Mouse (Mus musculus) mouse embryonic stem cell (cell line): ENCODE results near the gene Pax3.

ENCODE experiments used
- in situ Hi-C, 2 experiments: fragments of 300-500 bp; cut with MboI; formaldehyde crosslinking; loops; 1 replicate in 1 of 2; 3 replicates in 1 of 2; pipeline ENCODE4 v1.14.3; 2019 to 2020; ENCODE audit warnings: low sequenced_read_pairs in 2 of 2, low pct_unique_long_range_greater_than_20kb in 1 of 2, mixed read lengths in 1 of 2; ENCODE audit not compliant: unreplicated experiment in 1 of 2

Pax3 gene

DNA sequence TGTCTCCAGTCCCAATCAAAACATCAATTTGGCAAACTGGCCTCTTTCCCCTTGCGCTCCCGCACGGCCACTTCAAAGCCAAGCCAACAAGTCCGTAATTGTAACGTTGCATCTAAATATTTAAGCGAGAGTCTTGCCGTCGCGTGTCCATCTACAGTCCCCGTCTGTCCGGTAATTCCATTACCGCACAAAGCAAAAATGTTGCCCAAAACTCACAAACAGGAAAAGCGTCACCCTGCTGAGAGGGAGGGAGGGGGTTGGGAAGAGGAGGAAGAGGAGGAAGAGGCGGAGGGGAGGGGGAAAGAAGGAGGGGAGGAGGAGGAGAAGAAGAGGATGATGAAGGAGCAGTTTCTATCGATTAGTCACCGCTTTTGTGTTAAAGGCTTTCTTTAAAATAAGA is 7.9 kb downstream of the Pax3 start:
- in situ Hi-C loops: no loop called here

DNA sequence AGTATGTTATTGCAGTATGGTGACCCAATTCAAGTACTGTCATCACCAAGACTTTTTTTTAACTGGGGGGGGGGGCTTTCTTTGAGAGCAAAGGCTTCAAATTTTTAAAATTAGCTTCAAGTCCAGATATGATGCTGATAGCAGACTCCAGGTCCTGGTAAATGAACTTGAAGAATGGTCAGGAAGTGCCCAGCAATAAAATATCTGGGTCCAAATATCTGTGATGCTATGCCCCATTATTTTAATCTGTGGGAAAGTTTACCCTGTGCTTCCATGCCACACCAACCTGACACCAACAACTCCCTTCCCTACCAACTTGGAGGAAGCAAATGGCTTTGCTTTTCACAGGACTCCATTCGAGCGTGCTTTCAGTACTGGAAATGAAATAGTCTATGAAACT is 8.6 kb downstream of the Pax3 start:
- in situ Hi-C loops: no loop called here

DNA sequence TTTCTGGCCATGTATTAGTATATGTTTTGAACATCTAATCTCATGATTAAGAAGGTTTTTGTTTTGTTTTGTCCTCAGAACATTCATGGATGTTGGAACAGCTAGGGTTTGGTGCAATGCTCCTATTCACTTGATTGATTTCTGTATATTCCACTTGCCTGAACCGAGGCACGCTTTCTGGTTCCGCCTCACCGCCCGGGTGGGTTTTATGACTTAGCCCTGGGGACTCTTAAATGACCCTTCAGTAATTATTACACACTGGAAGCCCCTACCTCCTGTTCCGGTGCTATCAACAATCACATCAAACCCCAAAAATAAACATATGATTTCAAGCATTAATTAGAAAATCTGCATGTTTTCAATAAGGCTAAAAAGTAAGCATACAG is 9.2 kb downstream of the Pax3 start:
- in situ Hi-C loops: no loop called here

DNA sequence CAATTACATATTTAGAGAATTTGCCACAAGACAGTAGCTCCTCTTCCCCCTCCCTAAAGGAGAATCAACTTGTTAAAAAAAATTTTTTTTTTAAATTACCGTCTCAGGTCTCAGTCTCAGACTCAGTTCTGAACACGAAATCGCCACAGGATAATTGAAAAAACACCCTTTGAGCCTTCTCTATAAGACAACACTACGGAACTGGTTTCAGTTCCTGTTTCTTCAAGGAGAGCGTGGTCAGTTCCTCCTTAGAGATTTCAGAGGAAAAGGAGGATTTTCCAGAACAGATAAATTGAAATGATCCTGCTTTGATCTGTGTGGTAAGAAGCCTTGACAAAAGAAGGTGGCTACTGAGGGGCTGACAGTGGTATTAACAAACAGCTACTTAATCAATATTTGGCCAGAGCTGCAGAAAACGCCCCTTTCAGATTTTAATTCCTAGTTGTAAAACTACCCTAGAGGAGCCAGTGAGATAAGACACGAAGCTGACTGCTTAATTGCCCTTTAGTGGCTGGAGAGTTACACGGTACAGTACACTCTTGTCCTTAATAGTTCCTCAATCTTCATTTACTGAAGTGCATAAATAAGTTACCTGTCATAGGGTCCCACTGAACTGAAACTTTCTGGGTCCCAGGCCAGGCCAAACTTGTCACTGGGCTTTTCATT is 9.7 kb downstream of the Pax3 start:
- in situ Hi-C loops: no loop called here

DNA sequence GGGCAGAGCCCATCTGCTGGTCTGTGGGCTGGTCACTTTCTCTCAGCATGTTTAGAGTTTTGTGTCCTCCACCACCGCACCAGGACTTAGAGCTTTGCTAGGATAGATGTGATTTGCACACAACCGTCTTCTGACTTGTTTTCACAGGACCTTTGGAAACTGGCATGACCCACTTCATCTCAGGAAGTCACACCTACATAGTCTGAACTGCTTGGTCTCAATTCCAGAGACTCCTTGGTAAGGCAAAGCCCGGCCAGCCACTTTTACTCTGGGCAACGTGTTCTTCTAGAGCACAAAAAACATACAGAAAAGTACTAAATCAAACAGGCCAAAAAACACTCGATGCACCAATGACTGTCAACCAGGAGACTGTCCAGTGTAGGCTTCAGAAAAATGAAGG is 14.0 kb downstream of the Pax3 start:
- in situ Hi-C loops: no loop called here

DNA sequence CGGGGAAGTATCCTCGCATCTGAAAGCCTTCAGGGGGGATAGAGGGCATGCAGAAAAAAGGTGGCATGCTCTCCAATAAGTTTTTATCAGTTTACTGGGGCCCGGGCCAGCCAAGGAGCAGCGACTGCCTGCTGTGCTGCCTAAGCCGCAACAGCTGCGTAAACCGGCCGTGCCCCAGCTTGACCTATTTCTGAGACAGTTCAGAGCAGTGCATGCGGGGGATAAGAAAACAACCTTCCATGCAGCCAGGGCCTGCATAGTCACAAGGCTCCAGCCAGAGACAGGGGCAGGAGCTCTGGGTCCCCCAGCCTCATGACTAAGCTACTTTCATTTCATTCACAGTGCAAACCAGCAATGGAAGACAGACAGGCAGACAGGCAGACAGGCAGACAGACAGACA is 15.1 kb downstream of the Pax3 start:
- in situ Hi-C loops: no loop called here

DNA sequence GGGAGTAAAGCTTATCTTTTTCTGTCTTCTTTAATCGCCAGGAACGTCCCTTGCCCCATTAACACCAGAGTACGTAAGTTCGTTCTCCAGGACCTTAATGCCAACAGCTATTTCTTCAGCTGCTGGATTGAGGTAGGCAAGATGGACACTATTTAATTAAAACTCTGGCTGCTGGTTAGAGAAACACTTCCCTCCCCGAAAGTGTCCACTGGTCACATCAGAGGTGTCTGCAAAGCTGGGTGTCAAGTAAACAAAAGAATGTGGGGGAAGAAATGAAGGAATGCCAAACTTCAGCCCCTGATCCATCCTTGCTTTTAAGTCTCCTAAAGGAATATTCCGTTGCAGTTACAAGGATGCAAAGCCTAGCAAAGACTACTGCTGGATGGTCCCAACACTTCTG is 24.6 kb downstream of the Pax3 start:
- in situ Hi-C loops: no loop called here

DNA sequence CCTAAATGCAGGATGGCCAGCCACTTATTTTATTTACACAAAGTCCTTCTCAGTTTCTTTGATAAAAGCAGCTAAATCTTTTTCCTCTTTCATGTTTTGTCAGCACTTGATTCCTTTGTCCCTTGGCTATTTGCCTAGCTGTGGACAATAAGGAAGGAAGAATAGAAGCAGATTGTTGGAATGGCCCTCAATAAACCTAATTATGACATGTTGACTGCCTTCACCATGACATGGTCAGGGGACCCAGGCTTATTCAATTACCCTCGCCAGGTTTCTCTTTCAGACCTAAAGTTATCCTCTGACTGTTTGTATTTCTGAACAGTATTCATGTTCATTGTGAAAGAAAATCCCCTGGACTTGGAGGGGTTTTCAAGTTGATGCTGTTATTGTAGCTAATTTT is 25.3 kb downstream of the Pax3 start:
- in situ Hi-C loops: no loop called here

DNA sequence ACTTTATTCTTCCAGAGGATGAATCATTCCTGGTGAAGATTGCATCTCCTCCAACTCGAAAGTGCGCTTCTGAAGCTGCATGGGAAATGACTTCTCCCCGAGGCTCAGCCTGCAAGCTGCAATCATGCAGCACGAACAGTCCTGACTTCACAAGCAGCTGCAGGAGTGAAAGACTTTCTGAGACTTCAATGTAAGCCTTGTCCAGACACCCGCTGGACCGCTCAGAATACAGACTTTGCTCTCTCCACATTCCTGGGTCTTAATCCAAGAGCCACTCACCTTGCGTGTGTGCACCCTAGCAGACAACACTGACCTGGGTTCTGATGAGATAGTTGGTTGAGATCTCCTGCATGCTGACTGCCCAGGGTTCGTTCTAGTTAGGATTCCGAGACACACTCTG is 26.2 kb downstream of the Pax3 start:
- in situ Hi-C loops: no loop called here

DNA sequence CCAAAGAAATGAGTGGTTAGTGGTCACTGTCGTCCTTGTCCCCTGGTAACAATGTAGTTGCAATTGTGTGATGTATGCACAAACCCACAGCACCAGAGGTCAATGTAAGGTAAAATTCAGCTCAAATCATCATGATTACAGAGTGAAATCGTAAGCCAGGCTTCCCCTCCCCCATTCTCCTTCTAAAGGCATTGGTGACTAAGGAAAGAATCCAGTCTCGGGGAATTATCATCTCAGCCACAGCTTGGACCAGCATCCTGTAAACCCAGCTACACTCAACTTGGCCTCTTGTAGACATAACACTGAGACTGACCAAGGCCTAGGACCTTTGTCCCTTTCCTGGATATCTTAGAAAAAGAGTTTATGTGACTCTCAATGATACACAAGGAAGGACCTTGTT is 28.1 kb downstream of the Pax3 start:
- in situ Hi-C loops: no loop called here

DNA sequence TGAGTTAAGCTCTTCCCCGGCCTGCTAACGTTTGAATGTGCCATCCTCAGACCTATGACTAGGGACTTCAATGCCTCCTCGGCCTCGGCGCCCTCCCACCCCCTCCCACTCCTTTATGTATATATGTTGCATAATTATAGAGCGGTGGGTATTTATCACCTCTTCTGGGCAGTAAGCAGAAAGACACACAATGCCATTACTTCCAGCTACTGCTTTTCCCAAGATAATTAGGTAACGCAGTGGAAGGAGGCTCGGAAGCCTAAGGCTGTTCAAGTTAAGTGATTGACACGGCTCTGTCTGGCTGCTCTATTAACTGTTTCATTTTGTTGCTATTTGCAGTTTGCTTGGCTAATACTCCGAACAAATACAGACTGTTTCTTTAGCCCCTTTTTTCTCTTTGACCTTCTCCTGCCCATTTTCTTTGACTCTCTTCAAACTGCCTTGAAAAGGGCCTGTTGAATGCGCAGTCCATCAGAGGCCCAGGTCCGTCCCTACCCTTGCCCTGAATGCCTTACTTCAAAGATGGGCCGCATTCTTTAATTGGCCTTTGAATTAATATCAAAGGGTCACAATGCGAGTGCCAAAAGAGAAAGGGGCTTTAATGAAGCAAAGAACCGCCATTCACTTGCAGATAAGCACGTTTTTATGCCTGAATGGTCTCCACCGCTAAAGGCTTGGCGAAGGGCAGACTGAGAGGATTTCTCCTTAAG is 29.2 kb downstream of the Pax3 start:
- in situ Hi-C loops: no loop called here

DNA sequence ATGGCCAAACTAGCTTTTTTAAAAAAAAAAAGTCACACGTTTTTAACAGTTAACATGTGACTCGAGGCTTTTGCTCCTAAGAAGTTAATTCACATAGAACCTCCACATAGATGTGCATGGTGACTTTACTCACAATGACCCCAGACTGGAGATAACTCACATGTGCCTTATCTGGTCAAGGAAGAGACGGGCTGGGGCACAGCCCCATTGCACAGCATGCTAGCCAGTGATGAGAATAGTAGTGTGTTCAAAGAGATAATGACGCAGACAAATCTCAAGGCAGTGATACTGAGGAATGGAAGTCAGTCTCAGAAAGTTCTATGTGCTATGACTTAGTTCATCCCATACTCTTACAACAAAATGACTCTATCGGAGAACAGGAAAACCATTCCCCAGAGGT is 35.2 kb downstream of the Pax3 start:
- in situ Hi-C loops: no loop called here

DNA sequence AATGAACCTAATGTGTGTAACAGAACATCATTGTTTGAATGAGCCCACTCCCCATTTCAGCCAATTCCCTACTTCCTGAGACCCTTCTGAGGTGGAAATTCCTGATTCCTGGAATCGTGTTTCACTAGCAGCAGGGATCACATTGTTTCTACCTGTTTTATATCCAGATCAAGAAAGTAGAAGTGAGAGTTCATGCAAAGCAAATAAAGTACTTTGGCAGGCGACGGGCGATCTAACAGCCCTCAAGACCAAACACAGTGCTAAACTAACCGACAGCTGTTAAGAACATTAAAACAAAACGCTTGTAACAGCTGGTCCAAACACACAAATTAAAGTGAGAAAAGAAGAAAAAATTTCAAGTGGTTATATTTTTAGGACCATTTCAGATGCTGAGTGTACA is 39.0 kb downstream of the Pax3 start:
- in situ Hi-C loops: no loop called here

DNA sequence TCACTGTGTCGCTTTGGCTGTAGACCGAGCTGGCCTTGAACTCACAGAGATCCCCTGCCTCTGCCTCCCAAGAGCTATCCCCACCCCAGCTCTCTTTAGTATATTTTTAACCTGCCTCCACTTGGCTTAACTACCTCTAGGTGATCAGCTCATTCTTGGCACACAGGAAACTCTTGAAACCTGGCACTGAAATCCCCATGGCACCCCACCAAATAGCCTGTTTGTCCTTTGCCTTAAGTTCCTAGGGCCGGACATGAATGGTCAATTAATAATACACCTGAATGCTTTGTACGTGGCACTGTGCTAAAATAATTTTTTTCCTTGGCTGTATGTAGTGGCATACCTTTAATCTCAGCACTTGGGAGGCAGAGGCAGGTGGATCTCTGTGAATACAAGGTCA is 41.1 kb downstream of the Pax3 start:
- in situ Hi-C loops: no loop called here

DNA sequence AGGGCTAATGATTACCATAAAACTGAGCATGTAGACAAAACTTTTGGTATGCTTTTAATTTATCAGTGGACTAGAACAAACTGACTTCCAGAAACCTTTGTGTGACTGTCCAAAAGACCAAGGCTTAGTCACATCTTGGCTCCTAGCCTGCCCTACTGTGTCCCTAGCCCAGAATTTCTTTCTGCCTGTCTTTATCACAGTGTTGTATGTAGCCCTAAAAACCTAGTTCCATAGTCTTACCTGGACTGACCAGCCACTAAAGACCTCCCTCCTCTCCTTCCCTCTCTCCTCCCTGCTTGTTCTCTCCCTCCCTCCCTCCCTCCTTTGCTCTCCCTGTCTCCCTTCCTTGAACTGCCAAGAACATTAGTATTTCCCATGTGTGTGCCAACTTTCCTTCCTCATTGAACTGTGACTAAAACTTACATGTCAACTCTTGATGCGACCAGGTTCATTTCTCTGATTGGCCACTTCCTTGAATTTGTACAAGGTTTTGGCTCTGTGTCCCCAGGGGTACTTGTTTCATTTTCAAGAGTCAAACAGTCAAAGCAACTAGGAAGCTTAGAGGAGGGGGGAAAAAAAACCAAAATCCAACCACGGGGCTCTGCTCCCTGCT is 48.8 kb downstream of the Pax3 start:
- in situ Hi-C loops: no loop called here

DNA sequence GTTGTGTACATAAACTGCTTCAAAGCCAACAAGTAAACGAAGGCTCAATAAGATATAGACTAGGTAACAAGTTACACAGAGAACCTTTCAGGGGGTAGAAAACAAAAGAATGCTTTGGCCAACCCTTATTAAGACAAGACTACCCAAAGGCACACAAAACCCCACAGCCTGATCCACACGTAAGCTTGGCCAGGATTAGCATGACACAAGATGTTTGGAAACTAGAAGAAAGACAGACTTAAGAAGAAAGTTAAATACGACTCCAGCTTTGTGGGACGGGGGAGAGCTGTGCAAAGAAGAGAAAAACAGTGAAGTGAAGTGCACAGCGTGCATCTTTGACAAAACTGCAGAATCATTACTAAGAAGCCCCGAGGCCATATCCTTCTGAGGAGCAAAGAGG is 53.5 kb downstream of the Pax3 start:
- in situ Hi-C loops: no loop called here

DNA sequence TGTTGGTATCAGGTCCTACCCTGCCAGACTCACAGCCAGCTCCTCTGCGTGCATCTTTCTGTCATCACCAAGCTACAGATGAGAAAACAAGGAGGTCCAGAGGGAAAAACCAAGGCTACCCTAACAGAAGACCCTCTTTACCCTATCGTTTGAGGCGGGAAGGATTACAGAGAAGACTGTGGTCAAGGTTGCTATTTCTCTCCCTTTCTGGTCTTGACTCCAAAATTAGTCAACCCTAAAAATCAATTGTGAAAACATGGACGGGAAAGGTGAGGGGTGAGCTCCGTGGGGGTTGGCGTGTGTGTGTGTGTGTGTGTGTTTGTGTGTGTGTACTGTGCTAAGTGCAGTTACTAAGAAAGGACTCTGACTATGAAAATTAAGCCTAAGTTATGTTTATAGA is 54.0 kb downstream of the Pax3 start:
- in situ Hi-C loops: no loop called here

DNA sequence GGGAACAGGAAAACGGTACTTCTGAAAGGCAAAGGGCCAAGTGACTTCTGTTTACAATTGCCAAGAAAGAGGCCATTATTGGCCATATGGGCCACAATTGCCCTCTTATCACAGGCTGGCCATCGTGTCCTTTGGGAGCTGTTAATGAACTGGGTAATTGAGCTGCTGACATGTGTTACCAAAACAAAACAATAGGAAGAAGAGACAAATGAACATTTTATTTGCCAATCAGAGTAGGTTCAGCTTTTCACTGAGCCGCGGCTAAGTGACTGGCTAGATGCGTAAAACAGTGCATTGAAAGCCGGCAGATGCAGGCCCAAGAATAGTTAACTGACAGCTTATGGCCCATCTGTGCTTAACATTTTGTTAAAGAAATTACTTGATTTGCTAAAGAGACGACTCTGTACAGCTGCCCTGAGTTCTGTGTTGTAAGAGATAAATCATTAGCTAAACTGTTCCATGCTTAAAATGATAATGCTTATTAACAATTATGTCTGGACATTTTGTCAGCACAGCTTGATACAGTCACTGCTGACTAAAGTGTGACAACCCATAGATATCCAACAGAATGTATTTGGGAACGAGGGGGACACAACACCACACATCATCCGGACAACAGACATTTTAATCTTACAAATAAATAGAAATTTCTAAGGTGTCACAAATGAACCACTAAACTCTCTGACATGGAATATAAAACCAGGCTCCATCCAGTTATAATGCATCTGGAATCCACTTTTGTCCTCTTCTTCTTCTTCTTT is 55.0 kb downstream of the Pax3 start:
- in situ Hi-C loops: no loop called here

DNA sequence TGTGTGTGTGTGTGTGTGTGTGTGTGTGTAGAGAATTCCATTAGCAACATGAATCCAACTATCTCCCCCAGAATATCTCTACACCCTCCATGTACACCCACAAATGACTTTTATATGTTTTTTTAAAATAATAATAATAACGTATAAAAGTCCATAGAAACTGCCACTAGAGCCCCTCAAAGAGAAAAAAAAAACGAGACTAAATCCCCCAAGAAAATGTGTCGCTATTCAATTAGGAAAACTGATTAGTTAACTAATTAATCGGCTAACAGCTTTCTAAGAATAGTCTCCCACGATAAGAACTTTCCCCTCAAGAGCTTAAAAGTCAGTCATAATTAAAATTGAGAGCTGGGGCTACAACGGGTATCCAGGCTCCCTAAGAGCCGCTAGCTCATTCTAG is 55.6 kb downstream of the Pax3 start:
- in situ Hi-C loops: no loop called here
